Mouse (Mus musculus): ENCODE measurements around the gene Olfr1454.

Olfr1454 gene

GRCm38 (mm10) chr19:13060310-13060709, at the start of gene Olfr1454:
Gene Olfr1454, plus strand, starts transcription at chr19:13060610.
- DNase-seq, result no peak

GRCm38 (mm10) chr19:13028227-13028626, 32.2 kb upstream of the Olfr1454 start, which contains the start of gene Olfr1453:
Gene Olfr1453, minus strand, starts transcription at chr19:13028327.
- no peak for DNase-seq

GRCm38 (mm10) chr19:13093908-13094307, 33.5 kb downstream of the Olfr1454 start:
- DNase-seq, result no peak

GRCm38 (mm10) chr19:13097791-13098190, 37.4 kb downstream of the Olfr1454 start, which contains the start of gene Olfr1457:
Gene Olfr1457, minus strand, starts transcription at chr19:13097891.
- no peak for DNase-seq

GRCm38 (mm10) chr19:13106675-13107074, 46.3 kb downstream of the Olfr1454 start, which contains the start of gene Olfr1458:
Gene Olfr1458, minus strand, starts transcription at chr19:13106775.
- DNase-seq, result no peak
